Mouse (Mus musculus) heart, embryonic 11.5 days (tissue): Measurements from ENCODE around the gene Prdm2. TPM values are rescaled to one million over a fixed set of nuclear protein-coding genes. Genes with fewer than 3 reads are reported as not detected.

Source experiments
- ATAC-seq: fragments of 200-750 bp; cut with Nextera tagmentation; replicated peaks from 2 replicates; pipeline ENCODE4 v1.8.0; 2017; ENCODE audit warnings: moderate library complexity; ENCODE audit not compliant: insufficient number of reproducible peaks, low FRiP score, low TSS enrichment
- H3K27ac ChIP-seq: fragments of 300-500 bp; sonication (generic); 2 replicates; pipeline ENCODE4 v1.5.1; 2014; ENCODE audit warnings: mild to moderate bottlenecking, low read depth, low read length
- H3K27me3 ChIP-seq: fragments of 300-500 bp; sonication (generic); 2 replicates; pipeline ENCODE4 v1.6.1; 2014; ENCODE audit warnings: mild to moderate bottlenecking, low read length, mixed read lengths; ENCODE audit not compliant: control insufficient read depth, insufficient read depth
- H3K36me3 ChIP-seq: fragments of 300-500 bp; sonication (generic); 2 replicates; pipeline ENCODE4 v1.6.1; 2014; ENCODE audit warnings: mild to moderate bottlenecking, low read length, moderate library complexity, mixed read lengths; ENCODE audit not compliant: control insufficient read depth, insufficient read depth
- H3K4me1 ChIP-seq: fragments of 300-500 bp; sonication (generic); 2 replicates; pipeline ENCODE4 v1.6.1; 2014; ENCODE audit warnings: low read length; ENCODE audit not compliant: control insufficient read depth, insufficient read depth
- H3K4me2 ChIP-seq: fragments of 300-500 bp; sonication (generic); 2 replicates; pipeline ENCODE4 v1.6.1; 2014; ENCODE audit warnings: mild to moderate bottlenecking, moderate library complexity
- H3K4me3 ChIP-seq: fragments of 300-500 bp; sonication (generic); 2 replicates; pipeline ENCODE4 v1.5.1; 2014; ENCODE audit warnings: low read depth, low read length
- H3K9ac ChIP-seq: fragments of 300-500 bp; sonication (generic); 2 replicates; pipeline ENCODE4 v1.6.1; 2014; ENCODE audit warnings: mild to moderate bottlenecking, low read depth, low read length, moderate library complexity
- H3K9me3 ChIP-seq: fragments of 300-500 bp; sonication (generic); replicated peaks from 2 replicates; pipeline ENCODE4 v1.6.1; 2016; ENCODE audit warnings: low read length; ENCODE audit not compliant: control insufficient read depth
- WGBS: fragments of 180-500 bp; shearing (Covaris S2); extraction: QIAGEN DNeasy Blood & Tissue Kit; methylation state at CpG from one replicate; pipeline ENCODE4 v1.1.7; 2014; ENCODE audit not compliant: insufficient replicate concordance; 5-methylcytosine and 5-hydroxymethylcytosine counted together
- microRNA-seq: library from miRNA; unstranded; fragments of <30 nt; microRNA quantifications from one replicate; pipeline ENCODE4, GENCODE M21; 2016; ENCODE audit warnings: borderline number of aligned reads
- polyA plus RNA-seq: library from polyadenylated mRNA; unstranded; fragments of >200 nt; fragmentation: Nextera tagmentation; extraction: Ambion mirVana; gene quantifications from 2 replicates; pipeline ENCODE4 v1.2.1, GENCODE M21; 2014

Gene Prdm2
- polyA plus RNA-seq, 1 experiment from 2014 or later: 11.0 TPM

DNA sequence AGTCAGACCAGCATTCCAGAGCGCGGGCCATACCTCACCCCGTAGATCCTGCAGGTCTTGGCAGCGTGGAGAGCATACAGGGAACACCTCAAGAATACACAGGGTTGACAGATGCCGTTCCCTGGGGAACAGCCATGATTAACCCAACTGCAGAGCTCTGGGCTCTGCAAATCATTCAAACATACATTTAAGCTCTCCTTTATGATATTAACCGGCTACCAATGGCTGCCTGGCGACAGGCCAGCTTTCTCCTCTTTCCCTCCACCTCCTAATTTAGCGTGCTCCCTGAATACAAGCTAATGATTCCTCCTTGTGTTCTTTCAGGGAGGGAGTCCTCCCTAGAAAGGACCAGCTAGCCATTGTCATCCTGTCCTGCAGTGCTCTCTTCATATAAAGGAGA, 141.0 kb downstream of the Prdm2 start:
- Histone ChIP-seq H3K27ac (no peak overlapping the region), H3K4me2 (no peak overlapping the region), H3K9ac (no peak overlapping the region), H3K4me3 (no peak overlapping the region), H3K27me3 (peaks cover 11% of the 10 kb centered on the region), H3K9me3 (no peaks in the 10 kb centered on the region), H3K36me3 (no peaks in the 10 kb centered on the region), H3K4me1 (0 out of 2 replicates have a peak, but pooled peaks cover 6% of the 10 kb centered on the region)
- 61% methylated on average over 8 of the region's 8 CpGs for WGBS
- no peak for ATAC-seq

DNA sequence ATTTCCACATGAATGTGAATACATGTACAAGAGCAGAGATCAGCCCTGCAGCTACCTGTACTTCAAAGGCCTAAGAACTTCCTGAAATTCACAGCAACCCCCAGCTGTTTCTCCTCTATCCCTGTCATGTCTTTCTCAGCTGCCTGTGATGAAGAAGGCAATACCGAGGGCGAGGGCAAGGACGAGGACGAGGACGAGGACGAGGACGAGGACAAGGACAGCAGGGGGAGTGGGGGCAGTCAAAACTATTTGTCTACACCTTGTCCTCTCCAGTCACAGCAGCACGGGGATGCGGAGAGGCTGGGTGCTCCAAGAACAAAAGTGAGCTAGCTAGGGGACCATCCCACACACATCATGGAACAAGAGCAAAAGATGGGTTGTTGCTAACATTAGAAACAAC, 145.8 kb downstream of the Prdm2 start:
- no peaks in the 10 kb centered on the region; the same call in 1 of the 2 replicates for H3K27me3 ChIP-seq
- no peaks in the 10 kb centered on the region for H3K36me3 ChIP-seq
- H3K27ac ChIP-seq: no peak overlapping the region
- no peaks in the 10 kb centered on the region for H3K9me3 ChIP-seq
- no peaks in the 10 kb centered on the region for H3K4me1 ChIP-seq
- ATAC-seq: no peak
- no peak overlapping the region for H3K4me3 ChIP-seq
- WGBS: 71% methylated on average over 9 of the region's 9 CpGs
- no peak overlapping the region for H3K9ac ChIP-seq
- H3K4me2 ChIP-seq: no peak overlapping the region

DNA sequence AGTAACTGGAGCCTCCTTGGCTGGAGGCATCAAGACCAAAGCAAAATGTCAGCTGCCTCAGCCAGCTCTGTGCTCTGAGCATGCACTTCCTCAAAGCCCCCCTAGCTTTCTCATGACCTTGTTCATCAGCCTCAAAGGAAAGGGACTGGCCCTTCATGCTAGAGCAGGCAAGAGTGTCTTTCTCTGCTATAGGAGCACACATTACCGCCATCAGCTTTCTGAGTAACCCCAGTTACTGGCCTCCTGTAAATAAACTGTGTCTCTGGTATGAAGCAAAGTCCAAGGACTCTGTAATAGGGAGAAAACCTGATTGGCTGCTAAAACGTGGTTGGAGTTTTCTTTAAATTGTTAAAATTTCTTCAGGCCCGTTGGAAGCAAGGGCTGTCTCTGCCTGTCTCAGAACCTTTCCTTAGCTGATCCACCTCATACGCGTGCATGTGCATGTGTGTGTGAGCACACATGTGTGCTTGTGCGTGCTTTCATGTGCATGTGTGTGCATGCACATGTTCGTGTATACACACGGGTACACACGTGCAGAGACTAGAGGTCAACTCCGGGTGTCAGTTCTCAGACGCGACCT, 153.9 kb downstream of the Prdm2 start:
- H3K9me3 ChIP-seq: no peaks in the 10 kb centered on the region
- H3K4me2 ChIP-seq: no peak overlapping the region
- no peaks in the 10 kb centered on the region; the same call in 1 of the 2 replicates for H3K27me3 ChIP-seq
- 83% methylated on average over 12 of the region's 12 CpGs for WGBS
- no peaks in the 10 kb centered on the region for H3K4me1 ChIP-seq
- no peak overlapping the region for H3K4me3 ChIP-seq
- H3K27ac ChIP-seq: no peak overlapping the region
- H3K36me3 ChIP-seq: no peaks in the 10 kb centered on the region
- no peak for ATAC-seq
- no peak overlapping the region for H3K9ac ChIP-seq

Small RNAs within 50 kb of the gene (microRNA-seq; reads per million reads assigned to microRNA genes)
- 2.7 reads per million, percentile 30 among the genes with 10 or more reads in this experiment for gene Mir7021

Other genes with a start within 250 kb of the Prdm2 start
- 28.4 and 29.1 TPM in 2 replicates for gene Pdpn, start 86.6 kb upstream of the Prdm2 start, polyA plus RNA-seq
- 0.23 TPM in 1 of 2 replicates, not detected in the other for gene Lrrc38, start 136.8 kb upstream of the Prdm2 start, polyA plus RNA-seq
- gene Pramel1, start 181.4 kb upstream of the Prdm2 start, polyA plus RNA-seq: not detected in 2 replicates
- 13.6 and 13.7 TPM in 2 replicates for gene Pramef8, start 199.4 kb upstream of the Prdm2 start, polyA plus RNA-seq
- not detected in 2 replicates for gene Oog4, start 237.3 kb upstream of the Prdm2 start, polyA plus RNA-seq